Mouse (Mus musculus) cerebellum, postnatal 14 days (tissue): ENCODE measurements around the gene Gpc3.
A peak's percentile ranks its signal among the peaks of the same experiment; 100 is the strongest.

Experiments used
- DNase-seq, 2 experiments: peaks; one replicate each; pipeline ENCODE4 v3.0.0; 2021; ENCODE audit warnings: mixed read lengths in 2 of 2

The Gpc3 gene

GRCm38 (mm10) chrX:52613328-52614030 lies at the start of gene Gpc3:
Gene Gpc3, minus strand, starts transcription at chrX:52613950.
- DNase-seq: peak; percentile 3 to 67

- peak; percentile 40 to 42 for DNase-seq
Measured at GRCm38 (mm10) chrX:52651975-52652374, 38.2 kb upstream of the Gpc3 start.

DNA sequence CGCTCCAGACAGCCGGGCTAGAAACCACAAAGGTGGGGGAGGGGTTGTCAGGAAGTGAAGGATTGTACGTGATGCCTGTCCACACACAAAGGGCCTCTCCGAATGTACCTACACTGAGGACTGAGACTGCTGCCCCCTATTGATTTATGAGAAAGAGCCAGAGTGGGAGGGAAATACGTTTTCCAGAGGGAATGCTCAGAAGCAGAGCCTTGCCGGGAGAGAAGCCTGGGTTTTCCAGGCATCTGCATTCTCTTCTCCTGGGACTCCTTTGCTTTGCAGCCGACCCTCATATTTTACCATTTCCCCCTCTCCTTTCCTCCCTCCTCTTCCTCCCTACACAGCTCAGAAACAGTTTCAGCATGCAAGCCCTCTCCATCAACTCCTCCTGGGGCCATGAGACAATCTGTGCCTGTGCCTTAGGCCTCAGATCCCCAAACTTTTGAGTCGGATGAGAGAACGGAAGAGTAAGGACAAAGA lies 37.8 kb upstream of the Gpc3 start:
- no peak for DNase-seq

GRCm38 (mm10) chrX:52648910-52649785 lies 35.4 kb upstream of the Gpc3 start:
- DNase-seq: no peak

DNA sequence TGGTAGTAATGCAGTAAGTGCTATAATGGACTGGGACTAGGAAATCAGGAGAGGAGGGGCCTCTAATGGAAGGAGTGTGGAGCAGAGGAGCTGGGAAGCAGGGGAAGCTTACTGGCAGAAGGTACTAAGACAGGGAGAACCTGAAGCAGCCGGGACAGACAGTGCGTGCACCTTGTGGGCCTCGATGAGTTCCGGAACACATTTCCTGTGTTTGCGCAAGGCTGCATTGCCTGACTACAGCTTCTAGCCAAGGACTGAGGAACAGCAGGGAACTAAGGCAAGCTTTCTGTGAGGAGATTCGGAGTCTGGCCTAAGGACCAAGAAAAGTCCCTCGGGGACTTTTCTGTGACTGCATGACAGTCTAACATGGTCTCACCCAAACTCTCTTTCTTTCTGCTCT lies 30.6 kb upstream of the Gpc3 start:
- DNase-seq: no peak

GRCm38 (mm10) chrX:52643350-52643749 lies 29.6 kb upstream of the Gpc3 start:
- DNase-seq: no peak

DNA sequence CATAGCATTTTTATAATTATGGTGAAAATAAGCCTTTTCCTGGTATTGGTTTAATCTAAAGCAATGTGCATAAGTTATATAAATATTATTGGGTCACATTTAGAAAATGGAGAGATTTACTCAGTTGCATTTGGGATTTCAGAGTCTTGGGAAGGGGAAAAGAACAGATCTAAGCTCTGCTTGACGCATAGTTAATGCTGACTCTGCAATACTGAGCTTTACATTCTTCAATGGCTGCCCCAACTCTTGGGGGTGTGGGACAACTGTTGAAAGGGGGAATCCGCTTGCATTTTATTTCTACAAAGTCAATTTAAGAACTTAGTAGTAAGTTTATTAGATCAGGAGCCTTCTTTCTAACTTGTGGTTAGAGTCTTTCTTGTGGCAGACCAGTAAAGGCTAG lies 28.4 kb upstream of the Gpc3 start:
- no peak for DNase-seq

DNA sequence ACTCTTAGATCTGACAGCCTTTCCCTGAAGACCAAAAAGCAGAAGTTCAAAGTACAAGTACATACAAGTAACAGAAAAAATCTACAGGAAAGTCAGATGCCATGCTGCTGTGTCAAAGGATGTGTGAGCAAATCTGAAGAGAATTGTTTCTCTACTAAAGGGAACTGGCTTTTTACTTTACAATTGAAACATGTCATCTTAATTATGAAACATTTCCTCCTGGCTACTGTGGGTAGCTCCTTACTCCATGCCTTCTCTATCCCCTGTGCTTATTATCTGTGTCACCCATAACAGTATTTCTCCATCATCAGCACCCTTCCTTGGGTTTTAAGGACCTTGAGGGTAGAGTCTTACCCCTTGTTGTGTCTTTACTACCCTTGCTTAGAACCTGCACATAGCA lies 23.7 kb upstream of the Gpc3 start:
- no peak for DNase-seq

GRCm38 (mm10) chrX:52633976-52634375 lies 20.2 kb upstream of the Gpc3 start:
- no peak for DNase-seq

DNA sequence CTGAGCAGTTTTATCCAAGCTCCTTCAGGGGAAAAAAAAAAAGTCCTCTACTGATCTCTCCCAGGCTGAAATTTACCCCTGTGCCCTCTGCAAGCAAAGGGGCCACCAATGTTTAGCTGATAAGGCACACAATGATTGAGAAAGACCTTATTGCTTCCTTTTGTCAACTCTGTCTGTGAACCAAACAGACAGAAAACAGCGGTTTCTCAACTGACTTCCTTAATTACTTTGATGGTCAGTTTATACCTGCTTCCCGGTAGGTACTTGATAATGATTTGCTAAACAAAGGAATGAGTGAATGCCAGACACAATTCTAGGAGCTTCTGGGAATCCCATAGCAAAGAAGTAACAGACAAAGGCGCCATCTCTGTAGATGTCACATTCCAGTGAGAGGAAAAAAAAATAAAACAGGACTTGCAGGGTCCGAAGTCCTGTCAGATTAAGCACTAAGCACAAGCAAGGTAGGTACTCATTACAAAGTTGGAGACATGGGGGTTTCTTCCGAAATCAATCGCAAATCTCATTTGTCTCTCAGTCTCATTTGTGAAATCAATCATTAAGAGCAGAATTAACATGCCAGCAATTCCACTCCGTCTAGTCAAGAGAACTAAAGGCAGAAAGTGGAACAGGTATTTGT lies 19.1 kb upstream of the Gpc3 start:
- no peak for DNase-seq

DNA sequence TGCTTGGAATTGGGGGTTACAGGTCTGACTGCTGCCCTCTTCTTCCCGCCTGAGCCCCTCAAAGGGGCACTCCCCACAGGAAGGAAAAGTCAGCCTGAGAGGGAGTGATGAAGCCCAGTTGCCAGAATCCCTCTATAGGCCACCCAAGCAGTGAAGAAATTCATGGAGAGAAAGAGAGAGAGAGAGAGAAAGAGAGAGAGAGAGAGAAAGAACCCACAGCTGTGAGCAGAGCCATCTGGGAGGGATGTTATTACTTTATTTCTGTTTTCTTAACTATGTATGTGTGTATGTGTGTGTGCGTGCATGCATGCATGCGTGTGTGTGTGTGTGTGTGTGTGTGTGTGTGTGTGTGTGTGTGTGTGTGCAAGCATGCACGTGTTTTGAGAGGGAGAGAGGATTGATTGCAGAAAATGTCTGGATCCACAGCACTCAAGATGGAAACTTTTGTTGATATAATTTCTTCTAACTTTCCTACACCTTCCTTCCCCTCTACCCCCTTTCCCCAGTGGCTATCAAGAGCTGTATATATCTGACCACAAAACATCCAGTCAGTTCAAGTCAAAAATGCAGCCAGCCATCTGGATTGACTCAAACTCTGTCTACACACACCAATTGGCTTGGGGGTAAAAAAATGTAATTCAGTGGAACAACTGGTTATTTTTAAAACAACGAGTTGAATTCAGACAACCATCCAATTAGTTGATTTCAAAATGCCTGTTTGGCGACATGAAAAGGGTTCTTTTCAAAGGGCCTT lies 13.4 kb upstream of the Gpc3 start:
- DNase-seq: no peak

DNA sequence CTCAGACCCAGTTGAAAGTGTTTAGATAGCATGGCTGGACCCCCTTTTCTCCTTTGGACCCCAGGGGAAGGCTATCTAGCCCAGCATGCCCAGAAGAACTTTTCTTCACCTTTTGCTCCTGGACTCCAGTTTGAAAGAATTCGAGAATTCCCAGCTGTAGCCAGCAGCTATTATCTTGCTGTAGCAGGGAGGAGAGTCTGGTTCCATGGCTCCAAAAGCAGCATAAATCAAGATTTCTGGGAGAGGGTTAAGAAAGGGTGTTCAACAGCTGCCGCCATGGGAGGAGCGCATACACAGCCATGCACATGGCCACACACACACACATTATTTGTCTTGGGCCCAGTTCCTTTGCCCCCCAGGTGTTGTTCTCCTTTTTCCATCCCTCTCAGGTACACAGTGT lies 4.1 kb upstream of the Gpc3 start:
- DNase-seq: no peak

DNA sequence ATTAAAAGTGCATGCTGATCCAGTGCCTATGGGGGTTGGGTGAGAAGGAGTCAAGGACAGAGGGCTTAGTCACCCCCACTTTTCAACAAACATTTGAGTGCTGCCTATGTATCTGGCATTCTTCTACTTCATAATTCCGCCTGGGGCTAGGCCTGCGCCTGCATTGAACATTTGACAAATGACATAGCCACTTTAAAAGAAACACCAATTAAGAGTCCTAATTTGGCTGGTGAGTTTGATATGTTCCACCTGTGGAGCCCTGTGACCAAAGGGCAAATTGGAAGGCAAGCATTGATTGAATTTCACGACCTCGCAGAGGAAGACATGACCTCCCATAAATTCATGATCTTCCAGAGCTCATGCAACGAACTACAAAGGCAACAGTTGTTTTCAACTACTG lies 2.4 kb upstream of the Gpc3 start:
- DNase-seq: no peak

DNA sequence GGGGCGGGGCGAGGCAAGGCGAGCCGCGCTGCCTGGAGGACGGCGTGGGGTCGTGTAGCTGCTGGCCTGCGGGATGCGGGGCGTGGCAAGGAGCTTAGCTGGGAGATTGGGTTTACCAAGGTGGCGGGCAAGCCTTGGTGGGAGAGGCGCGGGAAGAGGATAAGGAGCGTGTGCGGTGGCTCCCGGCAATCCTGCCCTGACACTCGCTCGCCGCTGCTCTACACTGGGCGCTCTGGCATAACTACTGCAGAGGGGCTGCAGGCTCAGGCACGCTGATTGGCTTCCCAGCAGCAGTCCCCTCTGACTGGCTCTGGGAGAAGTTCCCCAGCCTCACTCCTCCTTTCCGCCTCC lies 256 bp upstream of the Gpc3 start:
- peak in 1 of 2 experiments; percentile 50 for DNase-seq

DNA sequence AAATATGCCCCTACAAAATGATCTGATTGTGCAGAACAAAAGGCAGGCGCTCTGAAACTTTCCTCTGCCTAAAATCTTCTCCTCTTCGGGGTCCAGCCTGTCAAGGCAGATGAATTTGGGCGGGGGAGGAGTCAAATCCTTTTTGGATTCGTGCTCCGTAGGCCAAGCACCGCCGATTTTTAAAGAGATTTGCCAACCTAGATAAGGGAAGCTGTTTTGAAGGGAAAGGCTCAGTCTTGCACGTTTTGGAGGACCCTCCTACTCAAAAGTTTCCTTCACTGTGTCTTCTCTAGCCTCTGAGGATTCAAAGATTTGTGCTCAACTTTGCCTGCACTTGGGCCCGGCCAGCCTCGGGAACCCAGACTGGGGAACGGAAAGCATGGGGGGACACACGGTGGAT lies 944 bp downstream of the Gpc3 start:
- peak; percentile 1 to 3 for DNase-seq

DNA sequence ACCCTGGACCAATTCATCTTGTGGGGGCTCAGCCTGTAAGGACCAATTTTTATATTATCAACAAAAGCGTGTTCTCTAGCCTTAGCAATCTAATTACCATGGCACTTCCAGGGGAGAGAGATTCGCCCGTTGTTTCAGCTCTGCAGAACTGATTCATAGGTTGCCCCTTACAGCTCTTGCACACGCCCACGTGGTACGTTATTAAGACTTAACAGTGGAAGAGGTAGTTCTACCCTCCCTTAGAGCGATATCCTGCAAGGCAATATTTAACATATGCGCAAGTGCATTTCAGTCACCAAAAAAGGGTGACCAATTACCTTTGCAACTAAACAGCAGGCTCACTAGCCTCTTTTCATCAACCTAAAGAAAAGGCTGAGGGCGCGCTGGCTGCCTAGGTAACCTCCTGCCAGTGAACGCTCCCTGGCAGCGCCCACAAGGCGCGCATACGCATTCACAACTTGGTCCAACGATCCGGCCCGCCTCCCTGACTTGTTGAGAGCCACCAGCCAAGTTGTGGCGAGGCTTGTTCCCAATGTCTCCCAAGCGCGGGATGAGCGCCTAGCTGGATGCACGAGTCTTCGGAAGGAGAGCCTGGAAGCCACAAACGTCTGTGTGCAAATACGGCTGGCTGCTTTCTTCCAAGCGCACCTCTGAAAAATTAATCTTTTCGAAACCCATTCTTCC lies 1.6 kb downstream of the Gpc3 start:
- peak; percentile 3 to 13 for DNase-seq

DNA sequence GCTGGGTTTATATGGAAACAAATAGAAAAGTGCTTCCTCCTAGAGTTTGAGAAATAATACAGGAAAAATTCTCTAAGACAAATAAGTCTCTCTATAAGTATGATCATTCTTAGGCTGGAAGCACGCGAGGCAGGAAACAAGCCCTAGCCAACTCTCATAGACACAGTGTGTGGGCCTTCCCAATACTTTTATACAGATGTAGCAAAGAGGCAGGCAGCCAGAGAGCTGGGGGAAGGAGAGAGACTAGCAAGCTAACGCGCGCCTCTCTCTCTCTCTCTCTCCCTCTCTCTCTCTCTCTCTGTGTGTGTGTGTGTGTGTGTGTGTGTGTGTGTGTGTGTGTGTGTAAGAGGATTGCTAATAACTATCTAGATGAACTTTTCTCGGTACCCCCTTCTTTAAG lies 2.2 kb downstream of the Gpc3 start:
- no peak for DNase-seq

- no peak for DNase-seq
Measured at GRCm38 (mm10) chrX:52603143-52603542, 10.6 kb downstream of the Gpc3 start.

- no peak for DNase-seq
Measured at GRCm38 (mm10) chrX:52599246-52599645, 14.5 kb downstream of the Gpc3 start.

GRCm38 (mm10) chrX:52587671-52588070 lies 26.1 kb downstream of the Gpc3 start:
- peak in 1 of 2 experiments; percentile 3 for DNase-seq

DNA sequence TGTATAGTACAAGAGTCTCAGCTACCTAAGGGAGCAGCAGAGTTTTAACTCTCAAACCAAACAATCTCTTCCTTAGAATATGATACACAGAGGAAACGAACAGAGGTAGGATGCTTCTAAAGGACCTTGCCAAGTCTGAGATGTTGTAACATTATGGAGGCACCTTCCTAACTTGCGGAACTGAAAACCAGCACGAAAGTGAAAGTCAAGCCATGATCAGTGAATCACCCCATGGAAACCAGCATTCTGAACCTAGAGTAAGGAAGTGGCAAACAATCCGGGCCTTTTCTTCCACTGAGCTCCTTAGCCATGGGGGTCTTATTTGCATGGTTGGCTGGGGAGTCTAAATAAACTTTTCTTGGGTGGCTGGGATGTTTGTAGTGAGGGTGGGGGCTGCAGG lies 53.8 kb downstream of the Gpc3 start:
- DNase-seq: no peak

DNA sequence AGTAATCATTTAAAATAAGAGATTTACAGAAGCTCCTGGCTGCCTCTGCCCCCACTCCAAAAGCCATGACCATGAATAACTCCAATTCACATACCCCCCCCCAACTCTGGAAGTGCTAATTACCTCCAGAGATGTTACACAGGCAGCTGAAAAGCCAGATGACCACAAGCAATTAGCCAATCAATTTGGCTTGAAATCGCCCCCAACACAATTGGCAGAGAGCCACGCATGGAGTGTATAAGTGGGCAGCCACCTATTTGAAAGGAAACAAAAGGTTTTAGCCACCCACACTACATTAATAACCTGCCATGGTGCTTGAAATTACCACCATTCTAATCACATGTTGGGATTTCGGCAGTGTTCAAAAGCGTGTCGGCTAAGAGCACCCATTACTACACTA lies 55.2 kb downstream of the Gpc3 start:
- DNase-seq: no peak
